Comparison of ENCODE assay signal across 8 mouse cellular contexts in the genomic region with DNA sequence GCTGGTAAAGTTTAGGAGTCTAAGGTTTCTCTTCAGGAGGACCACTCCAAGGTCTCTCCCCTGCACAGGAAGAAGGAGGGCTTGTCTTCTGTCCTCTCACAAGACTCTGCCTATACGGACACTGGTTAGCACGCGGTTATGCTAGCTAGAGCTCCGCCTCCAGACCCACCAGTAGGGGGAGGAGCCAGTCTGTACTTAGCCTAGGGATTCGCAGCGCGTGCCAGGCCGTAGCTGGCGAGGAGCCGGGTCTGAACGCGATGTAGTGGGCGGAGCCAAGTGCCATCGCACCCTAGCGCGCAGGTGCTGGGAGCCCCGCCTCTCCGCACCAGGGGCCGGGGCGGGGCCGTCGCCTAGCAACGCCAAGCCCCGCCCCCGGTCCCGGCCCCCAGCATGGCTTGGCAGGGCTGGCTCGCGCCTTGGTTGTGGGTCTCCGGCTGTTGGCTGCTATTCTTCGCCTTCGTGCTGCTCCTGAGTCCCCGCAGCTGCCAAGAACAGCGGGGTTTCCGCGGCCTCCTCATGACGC. TPM values are rescaled to one million over a fixed set of nuclear protein-coding genes. Genes with fewer than 3 reads are reported as not detected.
A peak's percentile ranks its signal among the peaks of the same experiment; 100 is the strongest.
DNase-seq lines count a peak whose midpoint lies in the region; ATAC-seq and TF ChIP-seq lines count a peak whose summit lies in the region.

No protein-coding gene starts in this region.

- peak overlapping the region; percentile 15; the same call in 1 of the 2 replicates for H3K9ac ChIP-seq in ES-Bruce4 (ENCODE audit: low read depth, poor library complexity, severe bottlenecking)
- peak overlapping the region; percentile 71 for H3K9ac ChIP-seq in forebrain, embryonic 13.5 days
- peak overlapping the region; percentile 22; the same call in 1 of the 2 replicates for H3K9ac ChIP-seq in liver, postnatal 0 days (replicated peaks)
- peak overlapping the region; percentile 43 for H3K9ac ChIP-seq in neural tube, embryonic 14.5 days (replicated peaks; ENCODE audit: low read depth, low read length)

- no peaks in the 10 kb centered on the region for H3K9me3 ChIP-seq in ES-Bruce4 (replicated peaks; ENCODE audit: control insufficient read depth, insufficient read depth, low read length, poor library complexity, severe bottlenecking)
- no peaks in the 10 kb centered on the region for H3K9me3 ChIP-seq in forebrain, embryonic 13.5 days (replicated peaks)
- no peaks in the 10 kb centered on the region for H3K9me3 ChIP-seq in liver, postnatal 0 days (ENCODE audit: low read length)
- no peaks in the 10 kb centered on the region for H3K9me3 ChIP-seq in neural tube, embryonic 14.5 days (ENCODE audit: control insufficient read depth, low read length)

- TF ChIP-seq CTCF in ES-Bruce4 (IDR thresholded peaks at IDR 0.05; ENCODE audit: low read depth, low read length) = no peak
- TF ChIP-seq CTCF in liver, postnatal 0 days (IDR thresholded peaks at IDR 0.05; ENCODE audit: low read depth) = peak; percentile 68

- ATAC-seq in cerebellum, adult (ENCODE audit: insufficient number of reproducible peaks, low FRiP score, low TSS enrichment) = peak; percentile 90
- ATAC-seq in forebrain, embryonic 13.5 days = peak; percentile 97
- peak; percentile 97 for ATAC-seq in liver, postnatal 0 days
- ATAC-seq in neural tube, embryonic 14.5 days (ENCODE audit: low read depth) = peak; percentile 97

- peak; percentile 77 for TF ChIP-seq POLR2A in ES-Bruce4 (IDR thresholded peaks at IDR 0.05; ENCODE audit: insufficient read depth, low read length)

- no peak overlapping the region for H3K27ac ChIP-seq in ES-Bruce4 (ENCODE audit: insufficient read depth, low read length)
- H3K27ac ChIP-seq in forebrain, embryonic 13.5 days = peak overlapping the region; percentile 79
- H3K27ac ChIP-seq in liver, postnatal 0 days (ENCODE audit: low read depth) = no peak overlapping the region
- peak overlapping the region; percentile 49 for H3K27ac ChIP-seq in neural tube, embryonic 14.5 days (ENCODE audit: low read depth, low read length)

- peak overlapping the region; percentile 69 for H3K4me3 ChIP-seq in ES-Bruce4 (ENCODE audit: low read depth, low read length)
- H3K4me3 ChIP-seq in forebrain, embryonic 13.5 days = peak overlapping the region; percentile 49
- H3K4me3 ChIP-seq in liver, postnatal 0 days (ENCODE audit: low read depth, low read length) = peak overlapping the region; percentile 37
- H3K4me3 ChIP-seq in neural tube, embryonic 14.5 days (ENCODE audit: low read depth, low read length) = peak overlapping the region; percentile 38

- peaks cover 4% of the 10 kb centered on the region for H3K4me1 ChIP-seq in ES-Bruce4 (ENCODE audit: control insufficient read depth, insufficient read depth, low read length)
- peaks cover 24% of the 10 kb centered on the region for H3K4me1 ChIP-seq in forebrain, embryonic 13.5 days
- H3K4me1 ChIP-seq in liver, postnatal 0 days (ENCODE audit: insufficient read depth) = peaks cover 27% of the 10 kb centered on the region
- peaks cover 8% of the 10 kb centered on the region; the same call in 1 of the 2 replicates for H3K4me1 ChIP-seq in neural tube, embryonic 14.5 days (ENCODE audit: control insufficient read depth, insufficient read depth, low read length)

- WGBS in forebrain, embryonic 13.5 days = under 1% methylated on average over 36 of the region's 36 CpGs
- under 1% methylated on average over 36 of the region's 36 CpGs for WGBS in large intestine, adult 2 months
- whole genome bisulfite sequencing in liver, postnatal 0 days (ENCODE audit: insufficient replicate concordance) = under 1% methylated on average over 36 of the region's 36 CpGs
- 0% methylated on average over 29 of the region's 36 CpGs for WGBS in neural tube, embryonic 14.5 days

- H3K27me3 ChIP-seq in ES-Bruce4 (ENCODE audit: control insufficient read depth, insufficient read depth, low read length, poor library complexity, severe bottlenecking) = no peaks in the 10 kb centered on the region
- no peaks in the 10 kb centered on the region for H3K27me3 ChIP-seq in forebrain, embryonic 13.5 days
- no peaks in the 10 kb centered on the region for H3K27me3 ChIP-seq in liver, postnatal 0 days (ENCODE audit: insufficient read depth, low read length)
- H3K27me3 ChIP-seq in neural tube, embryonic 14.5 days (ENCODE audit: control insufficient read depth, insufficient read depth, low read length) = no peaks in the 10 kb centered on the region

- H3K36me3 ChIP-seq in ES-Bruce4 (ENCODE audit: control insufficient read depth, insufficient read depth, low read length, poor library complexity, severe bottlenecking) = no peaks in the 10 kb centered on the region
- H3K36me3 ChIP-seq in forebrain, embryonic 13.5 days (ENCODE audit: poor library complexity, severe bottlenecking) = peaks cover 10% of the 10 kb centered on the region; the same call in 1 of the 2 replicates
- H3K36me3 ChIP-seq in liver, postnatal 0 days (replicated peaks; ENCODE audit: insufficient read depth, low read length) = no peaks in the 10 kb centered on the region
- H3K36me3 ChIP-seq in neural tube, embryonic 14.5 days (ENCODE audit: control insufficient read depth, insufficient read depth, low read length) = no peaks in the 10 kb centered on the region

- peak; percentile 47; the same call in 1 of the 2 replicates for TF ChIP-seq EP300 in ES-Bruce4 (IDR thresholded peaks at IDR 0.05; ENCODE audit: insufficient read depth, low read depth, low read length)
- no peak for TF ChIP-seq EP300 in liver, postnatal 0 days (IDR thresholded peaks at IDR 0.05; ENCODE audit: low read depth)

- intact Hi-C loops in heart, postnatal 10 days (cut with DNase I) = loop anchor here (2.0 kb wide), 1 partner anchor 20 kb away; no protein-coding TSS in a partner anchor

- H3K4me2 ChIP-seq in forebrain, embryonic 13.5 days = peak overlapping the region; percentile 67
- peak overlapping the region; percentile 73 for H3K4me2 ChIP-seq in liver, postnatal 0 days (ENCODE audit: low read depth, low read length)
- H3K4me2 ChIP-seq in neural tube, embryonic 14.5 days (ENCODE audit: low read depth, low read length) = peak overlapping the region; percentile 66

- DNase-seq in heart, postnatal 10 days = peak; percentile 96 to 98
- DNase-seq in large intestine, adult 2 months (ENCODE audit: low read depth, low spot score) = peak; percentile 81
- peak; percentile 95 for DNase-seq in liver, postnatal 0 days
- peak; percentile 97 for DNase-seq in testis, postnatal 10 days (ENCODE audit: low spot score)

RNA-seq across cellular contexts. Expression of a gene that starts 26.9 kb away (rescaled TPM):
- 58.8 and 62.2 TPM in 2 replicates for polyA plus RNA-seq in ES-Bruce4 (2011; ENCODE audit: insufficient read depth, insufficient read length, low read depth, missing spikeins)
- polyA plus RNA-seq in forebrain, embryonic 13.5 days (2015; fragmentation: Nextera tagmentation; extraction: Ambion mirVana) = 4.3 and 4.4 TPM in 2 replicates
- total RNA-seq in heart, postnatal 10 days (2021) = 10 to 100 TPM; 43.2 to 45.8 TPM
- 167 and 361 TPM in 2 replicates for polyA plus RNA-seq in large intestine, adult 2 months (2012; rRNA removed)
- polyA plus RNA-seq in liver, postnatal 0 days (2015; fragmentation: Nextera tagmentation; extraction: Ambion mirVana) = 18.5 and 18.7 TPM in 2 replicates
- polyA plus RNA-seq in neural tube, embryonic 14.5 days (2014; fragmentation: Nextera tagmentation; extraction: Ambion mirVana) = 7.3 and 7.5 TPM in 2 replicates

RNA-seq across cellular contexts. Expression of a gene that starts 29.6 kb away (rescaled TPM):
- polyA plus RNA-seq in ES-Bruce4 (2011; ENCODE audit: insufficient read depth, insufficient read length, low read depth, missing spikeins) = 0.75 TPM in 1 of 2 replicates, not detected in the other
- polyA plus RNA-seq in forebrain, embryonic 13.5 days (2015; fragmentation: Nextera tagmentation; extraction: Ambion mirVana) = 0.45 and 0.79 TPM in 2 replicates
- total RNA-seq in heart, postnatal 10 days (2021) = under 1 TPM; 0.29 to 0.45 TPM
- 0.24 and 0.29 TPM in 2 replicates for polyA plus RNA-seq in large intestine, adult 2 months (2012; rRNA removed)
- polyA plus RNA-seq in liver, postnatal 0 days (2015; fragmentation: Nextera tagmentation; extraction: Ambion mirVana) = 0.11 TPM in 1 of 2 replicates, not detected in the other
- 0.86 and 1.1 TPM in 2 replicates for polyA plus RNA-seq in neural tube, embryonic 14.5 days (2014; fragmentation: Nextera tagmentation; extraction: Ambion mirVana)

RNA-seq across cellular contexts. Expression of a gene that starts 42.7 kb away (rescaled TPM):
- 0.94 and 1.5 TPM in 2 replicates for polyA plus RNA-seq in ES-Bruce4 (2011; ENCODE audit: insufficient read depth, insufficient read length, low read depth, missing spikeins)
- polyA plus RNA-seq in forebrain, embryonic 13.5 days (2015; fragmentation: Nextera tagmentation; extraction: Ambion mirVana) = 1.1 and 1.9 TPM in 2 replicates
- 1 to 10 TPM; 1.2 to 3.7 TPM for total RNA-seq in heart, postnatal 10 days (2021)
- polyA plus RNA-seq in large intestine, adult 2 months (2012; rRNA removed) = 16.0 and 20.0 TPM in 2 replicates
- 12.8 and 15.1 TPM in 2 replicates for polyA plus RNA-seq in liver, postnatal 0 days (2015; fragmentation: Nextera tagmentation; extraction: Ambion mirVana)
- polyA plus RNA-seq in neural tube, embryonic 14.5 days (2014; fragmentation: Nextera tagmentation; extraction: Ambion mirVana) = 1.7 and 2.2 TPM in 2 replicates

RNA-seq across cellular contexts. Expression of a gene that starts 47.6 kb away (rescaled TPM):
- polyA plus RNA-seq in ES-Bruce4 (2011; ENCODE audit: insufficient read depth, insufficient read length, low read depth, missing spikeins) = 40.9 and 43.6 TPM in 2 replicates
- polyA plus RNA-seq in forebrain, embryonic 13.5 days (2015; fragmentation: Nextera tagmentation; extraction: Ambion mirVana) = 94.5 and 96.1 TPM in 2 replicates
- 100 to 1,000 TPM; 205 to 211 TPM for total RNA-seq in heart, postnatal 10 days (2021)
- polyA plus RNA-seq in large intestine, adult 2 months (2012; rRNA removed) = 53.4 and 61.2 TPM in 2 replicates
- 46.7 and 50.0 TPM in 2 replicates for polyA plus RNA-seq in liver, postnatal 0 days (2015; fragmentation: Nextera tagmentation; extraction: Ambion mirVana)
- polyA plus RNA-seq in neural tube, embryonic 14.5 days (2014; fragmentation: Nextera tagmentation; extraction: Ambion mirVana) = 137 and 145 TPM in 2 replicates

RNA-seq across cellular contexts. Expression of a gene that starts 47.8 kb away (rescaled TPM):
- 96.3 and 103 TPM in 2 replicates for polyA plus RNA-seq in ES-Bruce4 (2011; ENCODE audit: insufficient read depth, insufficient read length, low read depth, missing spikeins)
- polyA plus RNA-seq in forebrain, embryonic 13.5 days (2015; fragmentation: Nextera tagmentation; extraction: Ambion mirVana) = 195 and 211 TPM in 2 replicates
- 100 to 1,000 TPM; 103 to 109 TPM for total RNA-seq in heart, postnatal 10 days (2021)
- polyA plus RNA-seq in large intestine, adult 2 months (2012; rRNA removed) = 120 and 124 TPM in 2 replicates
- polyA plus RNA-seq in liver, postnatal 0 days (2015; fragmentation: Nextera tagmentation; extraction: Ambion mirVana) = 105 and 109 TPM in 2 replicates
- polyA plus RNA-seq in neural tube, embryonic 14.5 days (2014; fragmentation: Nextera tagmentation; extraction: Ambion mirVana) = 188 and 204 TPM in 2 replicates

Comparison
In these comparisons a context has a peak if more than half of its experiments do, and no peak if none do; other contexts are left out.
1. H3K27ac ChIP-seq: peak in forebrain, embryonic 13.5 days (single experiment) and neural tube, embryonic 14.5 days (single experiment); none in ES-Bruce4 (single experiment) and liver, postnatal 0 days (single experiment).
2. H3K9ac ChIP-seq: peak in every context shown above with its lines; median percentile 71 in forebrain, embryonic 13.5 days; 43 in neural tube, embryonic 14.5 days; 22 in liver, postnatal 0 days; 15 in ES-Bruce4.
3. Peak in every context shown above with its lines, with median percentiles within 50 percentile points of each other: H3K4me3 ChIP-seq, ATAC-seq, H3K4me2 ChIP-seq and DNase-seq.